Mouse (Mus musculus) myocyte (in vitro differentiated cells): ENCODE results near the gene Izumo1. TPM values are rescaled to one million over a fixed set of nuclear protein-coding genes. Genes with fewer than 3 reads are reported as not detected.

Experiments used
- H3K27me3 ChIP-seq: one replicate; pipeline ENCODE4 v1.6.1; 2011; ENCODE audit not compliant: control insufficient read depth, insufficient read depth, insufficient read length
- H3K36me3 ChIP-seq: one replicate; pipeline ENCODE4 v1.6.1; 2011; ENCODE audit not compliant: control insufficient read depth, insufficient read depth
- H3K4me2 ChIP-seq: one replicate; pipeline ENCODE4 v1.6.1; 2011; ENCODE audit warnings: low read depth, control low read depth
- H3K4me3 ChIP-seq: one replicate; pipeline ENCODE4 v1.5.1; 2011; ENCODE audit warnings: mild to moderate bottlenecking, control low read depth, moderate library complexity
- H3K79me2 ChIP-seq: one replicate; pipeline ENCODE4 v1.6.1; 2011; ENCODE audit not compliant: control insufficient read depth, insufficient read depth
- H3ac ChIP-seq: one replicate; pipeline ENCODE4 v1.6.1; 2011; ENCODE audit not compliant: control insufficient read depth, insufficient read length
- CEBPB ChIP-seq: IDR thresholded peaks from 2 replicates; pipeline ENCODE4 v1.6.1; 2011; ENCODE audit warnings: mild to moderate bottlenecking, moderate library complexity; ENCODE audit not compliant: poor library complexity, insufficient read depth, severe bottlenecking
- E2F4 ChIP-seq: IDR thresholded peaks from one replicate; pipeline ENCODE4 v1.6.1; 2011; ENCODE audit warnings: mild to moderate bottlenecking, control low read depth, moderate library complexity; ENCODE audit not compliant: insufficient read depth
- MAX ChIP-seq: IDR thresholded peaks from one replicate; pipeline ENCODE4 v1.6.1; 2011; ENCODE audit warnings: low read depth, mild to moderate bottlenecking, control low read depth
- MYOD1 ChIP-seq, 3 experiments: IDR thresholded peaks; one replicate each; pipeline ENCODE4 v1.6.1; 2011; ENCODE audit warnings: control low read depth in 2 of 3, low read depth in 2 of 3, mild to moderate bottlenecking in 2 of 3, moderate library complexity in 1 of 3; ENCODE audit not compliant: insufficient read length in 2 of 3, control insufficient read depth in 1 of 3
- MYOG ChIP-seq, 3 experiments: IDR thresholded peaks; one replicate each; pipeline ENCODE4 v1.6.1; 2011; ENCODE audit warnings: control low read depth in 2 of 3, low read depth in 2 of 3, mild to moderate bottlenecking in 2 of 3; ENCODE audit not compliant: insufficient read length in 2 of 3, control insufficient read depth in 1 of 3, insufficient read depth in 1 of 3
- POLR2A ChIP-seq: IDR thresholded peaks from one replicate; pipeline ENCODE4 v1.6.1; 2011; ENCODE audit warnings: low read depth, mild to moderate bottlenecking, control low read depth, moderate library complexity; ENCODE audit not compliant: insufficient read length
- POLR2AphosphoS2 ChIP-seq: IDR thresholded peaks from one replicate; pipeline ENCODE4 v1.6.1; 2011; ENCODE audit warnings: low read depth, control low read depth; ENCODE audit not compliant: insufficient read length
- REST ChIP-seq: IDR thresholded peaks from one replicate; pipeline ENCODE4 v1.6.1; 2011; ENCODE audit warnings: mild to moderate bottlenecking, control low read depth, moderate library complexity; ENCODE audit not compliant: insufficient read depth, insufficient read length
- SRF ChIP-seq: IDR thresholded peaks from one replicate; pipeline ENCODE4 v1.6.1; 2011; ENCODE audit warnings: low read depth; ENCODE audit not compliant: control insufficient read depth, insufficient read length
- TCF12 ChIP-seq: IDR thresholded peaks from one replicate; pipeline ENCODE4 v1.6.1; 2011; ENCODE audit warnings: mild to moderate bottlenecking, control low read depth; ENCODE audit not compliant: poor library complexity, insufficient read depth, severe bottlenecking
- TCF3 ChIP-seq: IDR thresholded peaks from one replicate; pipeline ENCODE4 v1.6.1; 2011; ENCODE audit warnings: low read depth, control low read depth; ENCODE audit not compliant: insufficient read length
- USF1 ChIP-seq: IDR thresholded peaks from one replicate; pipeline ENCODE4 v1.6.1; 2011; ENCODE audit warnings: low read depth, mild to moderate bottlenecking, control low read depth, moderate library complexity
- polyA plus RNA-seq: library from polyadenylated mRNA; unstranded; fragments of >200 nt; fragmentation: generic; extraction: Trizol; gene quantifications from one replicate; pipeline ENCODE4 v1.2.1, GENCODE M21; 2012; ENCODE audit warnings: missing spikeins

The Izumo1 gene
- polyA plus RNA-seq: not detected

DNA sequence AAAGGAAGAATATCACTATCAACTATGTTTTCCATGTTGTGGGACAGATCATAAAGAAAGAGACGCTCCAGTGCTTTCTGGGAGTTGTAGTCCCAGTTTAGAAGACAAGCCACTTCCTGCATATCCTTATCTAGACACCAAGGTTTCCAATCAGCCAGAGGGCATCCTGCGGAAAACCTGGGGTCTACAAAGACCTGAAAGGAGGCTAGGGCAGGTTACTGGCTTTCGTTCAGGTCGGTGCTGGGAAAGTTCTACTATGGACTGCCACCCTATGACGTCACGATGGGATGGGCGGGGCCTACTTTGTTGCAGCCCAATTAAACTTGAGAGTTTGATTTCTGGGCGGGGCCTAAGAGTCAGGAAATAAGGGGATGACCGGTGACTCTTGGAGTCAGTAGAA lies at the start of gene Izumo1:
Gene Izumo1, plus strand, starts transcription at position 369 of the 400 bp plus-strand sequence.
- no peak within 1 kb of the TSS for H3ac ChIP-seq
- H3K27me3 ChIP-seq: no peaks in the 10 kb centered on the region
- H3K4me2 ChIP-seq: no peak within 1 kb of the TSS
- H3K79me2 ChIP-seq: no peaks in the 10 kb centered on the region
- no peak within 1 kb of the TSS for H3K4me3 ChIP-seq
- H3K36me3 ChIP-seq: no peaks in the 10 kb centered on the region
- no peak for TF ChIP-seq MYOD1 (IDR thresholded peaks at IDR 0.05; ENCODE audit: control insufficient read depth in 1 of 3, insufficient read length in 2 of 3, low read depth in 2 of 3)
- no peak for TF ChIP-seq TCF12
- no peak for TF ChIP-seq SRF
- TF ChIP-seq POLR2A: no peak
- no peak for TF ChIP-seq MYOG (IDR thresholded peaks at IDR 0.05; ENCODE audit: control insufficient read depth in 1 of 3, insufficient read depth in 1 of 3, insufficient read length in 2 of 3, low read depth in 2 of 3)
- TF ChIP-seq CEBPB: no peak
- TF ChIP-seq TCF3: no peak
- TF ChIP-seq POLR2AphosphoS2: no peak

DNA sequence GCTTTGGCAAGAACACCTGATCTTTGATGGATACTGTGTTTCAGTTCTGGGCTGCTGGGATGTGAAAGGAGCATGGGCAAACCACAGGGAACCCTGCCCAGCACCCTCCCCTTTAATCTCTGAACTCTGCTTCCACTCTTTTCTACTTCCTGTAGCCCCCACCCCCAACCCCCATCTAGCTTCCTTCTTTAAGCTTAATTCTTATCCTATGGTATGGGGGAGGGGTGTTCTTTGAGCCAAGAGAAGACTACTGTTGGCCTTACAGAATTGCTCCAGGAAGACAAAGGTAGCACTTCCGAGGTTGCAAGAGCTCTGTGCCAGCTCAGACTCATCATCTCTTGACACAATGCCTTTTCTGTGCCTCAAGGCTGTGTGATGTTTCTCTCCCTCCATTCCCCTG lies 49.6 kb upstream of the Izumo1 start:
- Histone ChIP-seq H3K4me2 (peak overlapping the region; percentile 8), H3K79me2 (peaks cover 5% of the 10 kb centered on the region), H3K36me3 (no peaks in the 10 kb centered on the region), H3K27me3 (no peaks in the 10 kb centered on the region), H3ac (no peak overlapping the region), H3K4me3 (no peak overlapping the region)
- TF ChIP-seq POLR2A (no peak), USF1 (no peak), TCF12 (no peak), CEBPB (no peak), E2F4 (no peak), REST (no peak), MYOD1 (IDR thresholded peaks at IDR 0.05; ENCODE audit: control insufficient read depth in 1 of 3, insufficient read length in 2 of 3, low read depth in 2 of 3) (no peak), POLR2AphosphoS2 (no peak), SRF (no peak), TCF3 (no peak), MAX (no peak), MYOG (IDR thresholded peaks at IDR 0.05; ENCODE audit: control insufficient read depth in 1 of 3, insufficient read depth in 1 of 3, insufficient read length in 2 of 3, low read depth in 2 of 3) (no peak)

- H3ac ChIP-seq: no peak overlapping the region
- H3K4me2 ChIP-seq: no peak overlapping the region
- H3K27me3 ChIP-seq: no peaks in the 10 kb centered on the region
- H3K79me2 ChIP-seq: peaks cover 5% of the 10 kb centered on the region
- TF ChIP-seq USF1: no peak
- no peak for TF ChIP-seq REST
- no peak for TF ChIP-seq TCF12
- TF ChIP-seq TCF3: no peak
- TF ChIP-seq MYOD1 (IDR thresholded peaks at IDR 0.05; ENCODE audit: control insufficient read depth in 1 of 3, insufficient read length in 2 of 3, low read depth in 2 of 3): no peak
- TF ChIP-seq POLR2A: no peak
- no peak for TF ChIP-seq MYOG (IDR thresholded peaks at IDR 0.05; ENCODE audit: control insufficient read depth in 1 of 3, insufficient read depth in 1 of 3, insufficient read length in 2 of 3, low read depth in 2 of 3)
- TF ChIP-seq SRF: no peak
- no peak for TF ChIP-seq E2F4
- TF ChIP-seq CEBPB: no peak
- no peak for TF ChIP-seq MAX
- no peak for TF ChIP-seq POLR2AphosphoS2
- no peak overlapping the region for H3K4me3 ChIP-seq
- H3K36me3 ChIP-seq: no peaks in the 10 kb centered on the region
Measured at GRCm38 (mm10) chr7:45573954-45574353, 47.7 kb upstream of the Izumo1 start.

- Histone ChIP-seq H3K79me2 (peaks cover 5% of the 10 kb centered on the region), H3ac (no peak overlapping the region), H3K36me3 (no peaks in the 10 kb centered on the region), H3K4me2 (no peak overlapping the region), H3K4me3 (no peak overlapping the region), H3K27me3 (no peaks in the 10 kb centered on the region)
- no peak for TF ChIP-seq MYOD1 (IDR thresholded peaks at IDR 0.05; ENCODE audit: control insufficient read depth in 1 of 3, insufficient read length in 2 of 3, low read depth in 2 of 3)
- no peak for TF ChIP-seq POLR2A
- no peak for TF ChIP-seq REST
- no peak for TF ChIP-seq SRF
- TF ChIP-seq POLR2AphosphoS2: no peak
- no peak for TF ChIP-seq MYOG (IDR thresholded peaks at IDR 0.05; ENCODE audit: control insufficient read depth in 1 of 3, insufficient read depth in 1 of 3, insufficient read length in 2 of 3, low read depth in 2 of 3)
- no peak for TF ChIP-seq USF1
- no peak for TF ChIP-seq MAX
- TF ChIP-seq TCF3: no peak
- TF ChIP-seq E2F4: no peak
- TF ChIP-seq CEBPB: no peak
- no peak for TF ChIP-seq TCF12
Measured at GRCm38 (mm10) chr7:45574472-45575379, 46.9 kb upstream of the Izumo1 start.
